Mouse (Mus musculus) embryonic facial prominence, embryonic 15.5 days (tissue): ENCODE results near the gene Zcchc24. TPM values are rescaled to one million over a fixed set of nuclear protein-coding genes. Genes with fewer than 3 reads are reported as not detected.
A peak's percentile ranks its signal among the peaks of the same experiment; 100 is the strongest.

Experiments used
- ATAC-seq: fragments of 200-750 bp; cut with Nextera tagmentation; 2 replicates; pipeline ENCODE4 v1.8.0; 2017; ENCODE audit warnings: low read depth, moderate TSS enrichment; ENCODE audit not compliant: insufficient number of reproducible peaks, low FRiP score, low TSS enrichment
- H3K27ac ChIP-seq: fragments of 300-500 bp; sonication (generic); replicated peaks from 2 replicates; pipeline ENCODE4 v1.5.1; 2015; ENCODE audit warnings: mild to moderate bottlenecking, inconsistent platforms
- H3K27me3 ChIP-seq: fragments of 300-500 bp; sonication (generic); 2 replicates; pipeline ENCODE4 v1.6.1; 2015; ENCODE audit warnings: inconsistent platforms
- H3K36me3 ChIP-seq: fragments of 300-500 bp; sonication (generic); 2 replicates; pipeline ENCODE4 v1.6.1; 2015; ENCODE audit warnings: mild to moderate bottlenecking, inconsistent platforms
- H3K4me1 ChIP-seq: fragments of 300-500 bp; sonication (generic); 2 replicates; pipeline ENCODE4 v1.6.1; 2015; ENCODE audit warnings: inconsistent platforms
- H3K4me2 ChIP-seq: fragments of 300-500 bp; sonication (generic); replicated peaks from 2 replicates; pipeline ENCODE4 v1.6.1; 2015; ENCODE audit warnings: mild to moderate bottlenecking, inconsistent platforms
- H3K4me3 ChIP-seq: fragments of 300-500 bp; sonication (generic); replicated peaks from 2 replicates; pipeline ENCODE4 v1.5.1; 2015; ENCODE audit warnings: mild to moderate bottlenecking, inconsistent platforms
- H3K9ac ChIP-seq: fragments of 300-500 bp; sonication (generic); 2 replicates; pipeline ENCODE4 v1.6.1; 2015; ENCODE audit warnings: inconsistent platforms
- H3K9me3 ChIP-seq: fragments of 300-500 bp; sonication (generic); replicated peaks from 2 replicates; pipeline ENCODE4 v1.6.1; 2016; ENCODE audit warnings: inconsistent platforms
- WGBS: fragments of 180-500 bp; shearing (Covaris S2); methylation state at CpG from one replicate; pipeline ENCODE4 v1.1.7; 2015; 5-methylcytosine and 5-hydroxymethylcytosine counted together
- polyA plus RNA-seq: library from polyadenylated mRNA; unstranded; fragments of >200 nt; fragmentation: Nextera tagmentation; extraction: Ambion mirVana; gene quantifications from 2 replicates; pipeline ENCODE4 v1.2.1, GENCODE M21; 2015

Gene Zcchc24
- polyA plus RNA-seq, 1 experiment from 2014 or later: 34.0 TPM

DNA sequence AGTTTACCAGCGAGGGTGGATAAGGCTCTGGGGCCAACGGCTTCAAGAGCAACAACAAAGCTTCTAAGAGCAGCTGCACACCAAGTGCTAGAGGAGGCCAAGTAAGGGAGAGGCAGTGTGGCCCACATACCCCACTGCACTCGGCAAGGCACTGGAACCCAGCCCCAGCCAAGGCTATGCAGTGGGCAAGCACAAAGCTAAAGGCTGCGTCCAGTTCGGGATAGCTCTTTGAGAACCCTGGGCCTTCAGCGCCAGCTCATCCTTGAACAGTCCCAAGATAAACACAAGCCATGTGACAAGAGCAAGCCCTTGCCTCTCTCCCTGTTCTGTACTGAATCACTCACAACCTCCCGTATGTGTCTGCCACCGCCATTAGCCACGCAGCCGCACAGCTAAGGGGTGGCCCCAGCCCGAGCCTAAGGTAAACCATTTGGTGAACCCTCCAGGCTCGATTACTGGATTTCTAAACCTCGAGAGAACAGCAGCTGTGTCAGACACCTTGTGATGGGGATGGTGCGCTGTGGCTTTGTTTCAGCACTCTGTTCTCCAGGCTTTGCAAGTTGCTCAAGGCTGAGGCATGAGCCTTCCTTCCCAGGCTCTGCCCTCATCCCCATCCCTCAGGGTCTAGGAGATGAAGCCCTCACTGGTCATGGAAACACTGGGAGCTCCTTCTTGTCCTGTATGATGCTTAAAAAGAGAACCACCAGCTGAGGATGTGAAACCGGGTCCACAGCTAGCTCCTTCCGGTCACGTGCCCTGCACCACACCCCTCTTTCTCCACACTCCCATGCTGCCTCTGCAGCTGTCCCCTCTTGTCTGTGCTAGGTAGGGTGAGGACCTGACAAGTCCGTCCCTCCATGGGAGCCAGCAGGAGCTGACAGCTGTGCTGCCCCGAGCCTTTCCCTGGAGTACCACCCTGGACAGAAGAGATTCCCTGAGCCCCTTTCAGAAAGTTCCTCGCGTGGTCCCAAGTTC is 21.6 kb downstream of the Zcchc24 start:
- peak; percentile 40; the same call in 1 of the 2 replicates for ATAC-seq
- H3K9me3 ChIP-seq: no peaks in the 10 kb centered on the region
- peaks cover 39% of the 10 kb centered on the region for H3K4me1 ChIP-seq
- no peak overlapping the region for H3K4me3 ChIP-seq
- no peak overlapping the region for H3K4me2 ChIP-seq
- H3K36me3 ChIP-seq: peaks cover 30% of the 10 kb centered on the region
- H3K9ac ChIP-seq: no peak overlapping the region
- peak overlapping the region; percentile 6; the same call in 1 of the 2 replicates for H3K27ac ChIP-seq
- WGBS: 72% methylated on average over 21 of the region's 21 CpGs
- H3K27me3 ChIP-seq: no peaks in the 10 kb centered on the region

DNA sequence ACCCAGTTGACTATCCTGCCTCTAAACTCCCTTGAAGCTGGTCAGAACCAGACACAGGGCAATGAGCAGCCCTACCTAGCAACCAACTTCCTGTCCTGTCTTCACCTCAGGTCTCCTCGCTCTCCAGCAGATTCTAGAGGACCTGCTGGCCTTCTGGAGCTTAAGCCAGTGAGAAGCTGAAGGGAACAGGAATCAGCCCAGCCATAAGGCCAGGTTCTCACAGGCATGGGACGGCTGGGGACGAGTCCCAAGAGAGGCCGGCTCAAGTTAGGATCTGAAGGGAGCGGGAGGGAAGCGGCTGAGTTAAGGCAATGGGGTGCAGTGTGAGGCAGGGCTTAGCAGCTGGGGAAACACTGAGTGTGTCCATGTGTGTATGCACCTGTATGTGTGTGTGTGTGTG is 22.5 kb downstream of the Zcchc24 start:
- no peak overlapping the region for H3K9ac ChIP-seq
- peaks cover 41% of the 10 kb centered on the region for H3K4me1 ChIP-seq
- H3K27me3 ChIP-seq: no peaks in the 10 kb centered on the region
- H3K9me3 ChIP-seq: no peaks in the 10 kb centered on the region
- ATAC-seq: no peak
- no peak overlapping the region for H3K27ac ChIP-seq
- H3K36me3 ChIP-seq: peaks cover 28% of the 10 kb centered on the region
- 91% methylated on average over 6 of the region's 6 CpGs for WGBS
- H3K4me2 ChIP-seq: no peak overlapping the region
- H3K4me3 ChIP-seq: no peak overlapping the region

- H3K27ac ChIP-seq: no peak overlapping the region
- 79% methylated on average over 11 of the region's 11 CpGs for WGBS
- H3K4me1 ChIP-seq: peaks cover 43% of the 10 kb centered on the region
- peaks cover 28% of the 10 kb centered on the region for H3K36me3 ChIP-seq
- no peaks in the 10 kb centered on the region for H3K9me3 ChIP-seq
- no peak overlapping the region for H3K4me3 ChIP-seq
- no peak overlapping the region for H3K4me2 ChIP-seq
- no peak overlapping the region for H3K9ac ChIP-seq
- no peak for ATAC-seq
- H3K27me3 ChIP-seq: no peaks in the 10 kb centered on the region
These were observed 23.3 kb downstream of the Zcchc24 start for GRCm38 (mm10) chr14:25745365-25746184.

DNA sequence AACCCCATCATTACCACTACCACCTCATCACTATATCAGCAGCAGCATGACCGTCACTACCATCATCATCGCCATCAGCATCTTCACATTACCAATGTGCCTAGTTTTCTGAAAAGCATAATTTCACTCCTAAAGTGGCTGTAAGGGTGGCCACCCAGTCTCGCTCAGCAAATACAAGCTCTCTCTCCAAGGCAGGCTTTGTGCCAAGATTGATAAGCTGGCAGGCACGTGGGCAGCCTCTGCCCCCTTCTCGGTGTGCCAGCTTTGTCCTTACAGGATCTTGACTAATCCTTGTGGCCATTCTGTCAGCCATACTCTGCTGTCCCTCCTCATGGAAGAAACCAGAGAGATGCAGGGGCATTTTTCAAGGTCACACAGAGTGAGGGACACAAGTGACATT is 25.9 kb downstream of the Zcchc24 start:
- no peak overlapping the region for H3K27ac ChIP-seq
- H3K4me1 ChIP-seq: peaks cover 40% of the 10 kb centered on the region
- H3K9ac ChIP-seq: no peak overlapping the region
- no peak overlapping the region for H3K4me2 ChIP-seq
- peaks cover 28% of the 10 kb centered on the region for H3K36me3 ChIP-seq
- H3K9me3 ChIP-seq: no peaks in the 10 kb centered on the region
- 95% methylated on average over 5 of the region's 5 CpGs for WGBS
- no peak overlapping the region for H3K4me3 ChIP-seq
- ATAC-seq: no peak
- no peaks in the 10 kb centered on the region for H3K27me3 ChIP-seq

- H3K9me3 ChIP-seq: no peaks in the 10 kb centered on the region
- WGBS: 67% methylated on average over 5 of the region's 5 CpGs
- H3K36me3 ChIP-seq: peaks cover 25% of the 10 kb centered on the region
These were observed 26.9 kb downstream of the Zcchc24 start for GRCm38 (mm10) chr14:25741840-25742367.

GRCm38 (mm10) chr14:25741211-25741610 is 27.6 kb downstream of the Zcchc24 start:
- peaks cover 51% of the 10 kb centered on the region for H3K4me1 ChIP-seq
- H3K27me3 ChIP-seq: no peaks in the 10 kb centered on the region
- H3K9me3 ChIP-seq: no peaks in the 10 kb centered on the region
- H3K4me2 ChIP-seq: no peak overlapping the region
- no peak overlapping the region for H3K27ac ChIP-seq
- peaks cover 21% of the 10 kb centered on the region for H3K36me3 ChIP-seq
- no peak overlapping the region for H3K4me3 ChIP-seq
- WGBS: 68% methylated on average over 3 of the region's 3 CpGs
- no peak overlapping the region for H3K9ac ChIP-seq
- ATAC-seq: no peak

More at GRCm38 (mm10) chr14:25741840-25742367, 26.9 kb downstream of the Zcchc24 start:
- Histone ChIP-seq H3K4me2 (no peak overlapping the region), H3K9ac (no peak overlapping the region), H3K4me3 (no peak overlapping the region), H3K4me1 (peaks cover 44% of the 10 kb centered on the region), H3K27ac (no peak overlapping the region), H3K27me3 (no peaks in the 10 kb centered on the region)
- ATAC-seq: no peak

DNA sequence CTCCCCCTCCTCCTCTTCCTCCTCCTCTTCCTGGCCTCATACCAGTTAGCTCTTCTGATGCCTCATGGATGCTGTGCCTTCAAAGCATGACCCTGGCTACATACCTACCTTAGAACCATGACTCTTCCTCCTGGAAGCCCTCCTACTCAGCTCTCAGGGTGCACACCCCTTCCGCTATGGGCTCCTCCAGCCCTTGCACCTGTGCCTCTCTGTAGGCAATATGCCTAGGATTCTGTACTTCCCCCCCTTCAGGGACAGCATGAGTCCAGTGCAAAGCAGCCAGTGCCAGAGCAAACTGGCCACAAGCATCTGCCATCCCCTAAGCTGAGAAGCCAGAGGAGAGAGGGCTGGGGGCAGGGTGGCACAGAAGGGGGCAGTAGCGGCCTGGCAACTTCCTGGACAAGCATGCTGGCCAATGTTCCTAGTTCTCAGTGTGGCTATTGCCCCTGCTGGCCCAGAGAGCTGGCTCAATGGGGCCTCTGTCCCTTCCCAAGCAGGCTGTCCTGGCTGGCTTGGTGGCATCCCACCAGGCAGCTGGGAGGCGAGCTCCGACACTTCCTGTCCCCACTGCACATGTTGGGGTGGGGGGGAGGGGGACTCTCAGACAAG is 28.8 kb downstream of the Zcchc24 start:
- H3K4me1 ChIP-seq: peaks cover 62% of the 10 kb centered on the region
- no peaks in the 10 kb centered on the region for H3K9me3 ChIP-seq
- no peak overlapping the region for H3K9ac ChIP-seq
- H3K4me2 ChIP-seq: no peak overlapping the region
- no peaks in the 10 kb centered on the region for H3K27me3 ChIP-seq
- H3K27ac ChIP-seq: no peak overlapping the region; the same call in 1 of the 2 replicates
- no peak overlapping the region for H3K4me3 ChIP-seq
- 50% methylated on average over 4 of the region's 4 CpGs for WGBS
- H3K36me3 ChIP-seq: peaks cover 13% of the 10 kb centered on the region
- ATAC-seq: no peak

DNA sequence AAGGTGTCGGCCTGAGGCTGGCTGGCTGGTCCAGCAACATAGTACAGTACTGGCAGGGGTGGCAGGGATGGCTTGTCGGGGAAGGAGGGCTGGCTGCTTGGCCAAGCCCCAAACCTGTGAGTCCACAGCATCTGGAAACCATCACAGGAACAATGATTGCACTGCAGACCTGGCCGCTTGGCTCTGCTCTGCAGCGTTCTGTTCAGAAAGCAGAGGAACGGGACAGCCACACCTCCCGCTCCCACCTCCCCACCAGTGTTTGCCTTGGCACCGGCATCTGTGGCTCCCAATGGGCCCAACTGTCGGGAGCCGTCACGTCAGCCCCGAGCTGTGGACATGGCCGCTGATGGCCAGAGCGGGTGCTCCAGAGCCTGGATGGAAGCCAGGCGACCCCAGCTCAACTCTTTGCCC is 30.2 kb downstream of the Zcchc24 start:
- Histone ChIP-seq H3K27ac (peak overlapping the region; percentile 86), H3K36me3 (peaks cover 3% of the 10 kb centered on the region; the same call in 1 of the 2 replicates), H3K4me3 (no peak overlapping the region), H3K9me3 (no peaks in the 10 kb centered on the region), H3K27me3 (no peaks in the 10 kb centered on the region), H3K9ac (no peak overlapping the region), H3K4me2 (no peak overlapping the region), H3K4me1 (peaks cover 71% of the 10 kb centered on the region)
- 34% methylated on average over 14 of the region's 14 CpGs for WGBS
- ATAC-seq: peak; percentile 12; the same call in 1 of the 2 replicates

DNA sequence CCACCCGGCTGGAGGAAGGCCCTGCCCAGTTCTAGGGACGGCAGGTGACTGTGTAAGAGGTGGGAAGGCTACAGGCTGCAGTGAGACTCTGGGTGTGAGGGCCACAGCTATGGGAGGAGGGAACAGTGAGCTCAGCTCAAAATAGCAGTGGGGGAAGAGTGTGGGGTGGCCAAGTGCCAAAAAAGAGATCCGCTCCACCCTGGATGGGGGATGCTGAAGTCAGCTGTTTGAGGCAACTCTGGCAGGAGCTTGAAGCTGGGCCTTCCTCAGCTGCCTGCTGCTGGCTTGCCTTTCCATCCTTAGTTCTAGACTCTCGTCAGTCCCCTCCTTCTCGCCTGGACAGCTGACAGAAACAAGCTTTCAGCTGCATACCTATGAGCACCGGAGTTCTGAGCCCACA is 32.2 kb downstream of the Zcchc24 start:
- H3K27ac ChIP-seq: peak overlapping the region; percentile 86
- ATAC-seq: peak; percentile 88
- H3K27me3 ChIP-seq: no peaks in the 10 kb centered on the region
- peaks cover 71% of the 10 kb centered on the region for H3K4me1 ChIP-seq
- H3K4me3 ChIP-seq: no peak overlapping the region
- H3K36me3 ChIP-seq: no peaks in the 10 kb centered on the region
- H3K4me2 ChIP-seq: 0 out of 2 replicates have a peak overlapping the region, but pooled peaks have one; percentile 15
- WGBS: 22% methylated on average over 6 of the region's 6 CpGs
- H3K9ac ChIP-seq: no peak overlapping the region
- no peaks in the 10 kb centered on the region for H3K9me3 ChIP-seq

DNA sequence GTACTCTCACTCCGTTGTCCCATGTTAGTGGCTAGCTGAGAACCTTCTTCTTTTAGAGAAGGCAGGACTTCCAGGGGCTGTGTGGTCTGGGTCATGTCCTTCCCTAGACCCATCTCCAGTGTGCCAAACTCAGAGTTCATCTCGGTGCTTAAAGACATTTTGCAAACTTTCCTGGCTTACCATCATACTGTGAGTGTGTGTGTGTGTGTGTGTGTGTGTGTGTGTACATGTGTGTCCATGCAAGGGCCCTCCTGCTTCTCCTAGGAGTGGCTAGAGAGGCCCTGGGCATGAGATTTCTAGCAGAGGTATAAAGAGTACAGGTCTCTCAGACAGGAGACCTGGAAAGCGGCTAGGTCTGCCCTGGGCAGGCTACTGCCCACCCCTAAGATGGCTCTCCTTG is 32.7 kb downstream of the Zcchc24 start:
- Histone ChIP-seq H3K27ac (peak overlapping the region; percentile 86), H3K4me2 (0 out of 2 replicates have a peak overlapping the region, but pooled peaks have one; percentile 15), H3K36me3 (no peaks in the 10 kb centered on the region), H3K9ac (no peak overlapping the region), H3K4me1 (peaks cover 67% of the 10 kb centered on the region), H3K9me3 (no peaks in the 10 kb centered on the region), H3K4me3 (no peak overlapping the region), H3K27me3 (no peaks in the 10 kb centered on the region)
- ATAC-seq: peak; percentile 13; the same call in 1 of the 2 replicates
- 65% methylated on average over 3 of the region's 3 CpGs for WGBS
